Mouse (Mus musculus): ENCODE data around the gene Siae. TPM values are rescaled to one million over a fixed set of nuclear protein-coding genes. Genes with fewer than 3 reads are reported as not detected.

Gene Siae
- polyA plus RNA-seq, 1 experiment from 2014 or later, result 11.5 TPM

DNA sequence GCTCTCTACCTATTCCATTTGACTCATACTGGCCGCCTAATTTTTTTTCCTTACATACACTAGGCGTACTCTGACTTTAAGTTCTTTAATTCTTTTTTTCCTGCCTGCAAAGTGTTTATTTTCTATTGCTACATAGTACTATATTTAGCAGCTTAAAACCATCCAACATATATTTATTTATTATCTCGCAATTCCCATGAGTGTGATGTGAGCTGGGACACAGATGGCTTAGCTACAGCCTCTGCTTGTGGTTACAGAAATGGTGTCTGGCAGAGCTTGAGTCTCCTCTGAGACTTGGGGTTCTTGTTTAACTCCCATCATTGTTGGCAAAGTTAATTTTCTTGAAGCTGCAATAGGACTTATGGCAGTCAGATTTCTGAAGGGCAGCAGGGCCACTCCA, 83.2 kb downstream of the Siae start:
- 88% methylated on average over 3 of the region's 3 CpGs for WGBS
- no peaks in the 10 kb centered on the region for H3K4me1 ChIP-seq
- H3K27ac ChIP-seq, result no peak overlapping the region
- H3K27me3 ChIP-seq (replicated peaks), result no peaks in the 10 kb centered on the region
- no peaks in the 10 kb centered on the region for H3K9me3 ChIP-seq
- no peak overlapping the region for H3K9ac ChIP-seq
- no peak for ATAC-seq (replicated peaks)
- no peak overlapping the region for H3K4me3 ChIP-seq
- no peaks in the 10 kb centered on the region for H3K36me3 ChIP-seq (replicated peaks)
- H3K4me2 ChIP-seq, result no peak overlapping the region

DNA sequence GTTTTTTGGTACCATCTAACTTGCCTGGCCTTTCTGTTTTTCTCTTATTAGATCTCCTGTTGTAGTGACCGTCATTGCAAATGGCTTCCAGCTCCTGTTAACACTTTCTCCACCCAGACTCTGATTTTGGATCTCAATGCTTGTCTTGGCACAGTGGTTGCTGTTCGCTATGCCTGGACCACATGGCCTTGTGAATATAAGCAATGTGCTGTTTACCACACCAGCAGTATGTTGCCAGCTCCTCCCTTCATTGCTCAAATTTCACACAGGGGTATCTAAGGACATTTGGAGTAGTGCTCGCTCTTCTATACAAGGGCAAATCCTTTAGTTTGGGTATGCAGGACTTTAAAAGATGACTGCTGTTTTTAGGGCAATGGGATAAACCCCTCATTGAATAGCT, 90.7 kb downstream of the Siae start:
- H3K4me1 ChIP-seq, result no peaks in the 10 kb centered on the region
- peaks cover 31% of the 10 kb centered on the region for H3K36me3 ChIP-seq (replicated peaks)
- no peak overlapping the region for H3K4me3 ChIP-seq
- H3K9ac ChIP-seq, result no peak overlapping the region
- H3K9me3 ChIP-seq, result no peaks in the 10 kb centered on the region
- no peak overlapping the region for H3K4me2 ChIP-seq
- 80% methylated on average over 3 of the region's 3 CpGs for WGBS
- no peak for ATAC-seq (replicated peaks)
- no peak overlapping the region for H3K27ac ChIP-seq
- no peaks in the 10 kb centered on the region for H3K27me3 ChIP-seq (replicated peaks)

GRCm38 (mm10) chr9:37650639-37651038, 95.1 kb downstream of the Siae start:
- Histone ChIP-seq H3K4me2 (no peak overlapping the region), H3K4me1 (no peaks in the 10 kb centered on the region), H3K9ac (no peak overlapping the region), H3K27me3 (replicated peaks) (no peaks in the 10 kb centered on the region), H3K36me3 (replicated peaks) (peaks cover 34% of the 10 kb centered on the region), H3K4me3 (no peak overlapping the region), H3K27ac (no peak overlapping the region), H3K9me3 (no peaks in the 10 kb centered on the region)
- WGBS, result 96% methylated on average over 5 of the region's 5 CpGs
- no peak for ATAC-seq (replicated peaks)

DNA sequence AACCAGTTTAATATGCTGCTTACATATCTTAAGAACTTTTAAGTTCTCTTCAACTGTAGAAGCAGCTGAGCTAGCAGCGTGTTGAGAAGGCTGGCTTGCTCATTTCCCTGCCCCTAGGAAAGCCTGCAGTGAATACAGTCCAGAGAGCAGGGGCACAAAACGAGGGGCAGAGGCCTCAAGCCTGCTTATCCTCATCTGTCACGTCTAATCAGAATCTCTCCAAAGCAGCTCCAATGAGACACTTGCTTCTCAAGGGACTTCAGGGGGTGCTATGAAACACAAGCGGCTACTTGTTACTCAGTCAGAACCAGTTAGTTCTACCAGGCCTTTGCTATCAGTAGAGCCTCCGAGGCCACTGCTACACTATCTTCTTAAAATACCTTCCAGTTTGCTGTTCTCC, 98.3 kb downstream of the Siae start:
- H3K9ac ChIP-seq, result no peak overlapping the region
- no peaks in the 10 kb centered on the region for H3K27me3 ChIP-seq (replicated peaks)
- H3K4me3 ChIP-seq, result no peak overlapping the region
- no peaks in the 10 kb centered on the region for H3K9me3 ChIP-seq
- H3K4me1 ChIP-seq, result peaks cover 14% of the 10 kb centered on the region
- no peak overlapping the region for H3K4me2 ChIP-seq
- H3K36me3 ChIP-seq (replicated peaks), result peaks cover 27% of the 10 kb centered on the region
- WGBS, result 83% methylated on average over 5 of the region's 5 CpGs
- no peak overlapping the region for H3K27ac ChIP-seq
- ATAC-seq (replicated peaks), result no peak

DNA sequence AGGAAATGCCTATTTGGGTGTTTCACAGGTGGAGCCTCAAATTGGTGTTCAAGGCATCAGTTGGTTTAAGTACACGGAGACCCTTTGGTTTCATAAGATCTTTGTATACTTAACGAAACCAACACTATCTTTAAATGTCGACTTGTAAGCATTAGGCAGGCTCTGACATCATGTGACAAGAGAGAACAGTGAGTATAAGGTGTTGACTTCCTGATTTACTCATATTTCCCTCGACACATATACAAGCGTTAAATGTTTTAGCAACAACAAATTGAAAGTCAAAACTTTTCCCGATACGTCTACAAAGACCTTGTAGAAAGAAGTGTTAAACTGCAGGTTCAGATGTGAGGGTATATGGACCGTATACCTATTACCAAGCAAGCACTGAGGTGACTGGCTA, 100.5 kb downstream of the Siae start:
- ATAC-seq (replicated peaks), result no peak

GRCm38 (mm10) chr9:37656439-37656881, 101.0 kb downstream of the Siae start:
- Histone ChIP-seq H3K9me3 (no peaks in the 10 kb centered on the region), H3K9ac (peak overlapping the region; percentile 58), H3K27ac (no peak overlapping the region), H3K27me3 (replicated peaks) (no peaks in the 10 kb centered on the region), H3K36me3 (replicated peaks) (0 out of 2 replicates have a peak, but pooled peaks cover 3% of the 10 kb centered on the region), H3K4me2 (peak overlapping the region; percentile 78), H3K4me3 (peak overlapping the region; percentile 56), H3K4me1 (peaks cover 14% of the 10 kb centered on the region)
- WGBS, result 2% methylated on average over 10 of the region's 10 CpGs
- ATAC-seq (replicated peaks), result no peak; the same call in 1 of the 2 replicates

More for the DNA sequence above, 100.5 kb downstream of the Siae start:
- H3K9ac ChIP-seq, result no peak overlapping the region
- H3K9me3 ChIP-seq, result no peaks in the 10 kb centered on the region
- H3K27ac ChIP-seq, result no peak overlapping the region
- no peaks in the 10 kb centered on the region for H3K27me3 ChIP-seq (replicated peaks)
- H3K4me2 ChIP-seq, result peak overlapping the region; percentile 78
- H3K4me3 ChIP-seq, result peak overlapping the region; percentile 56
- H3K36me3 ChIP-seq (replicated peaks), result peaks cover 8% of the 10 kb centered on the region; the same call in 1 of the 2 replicates
- H3K4me1 ChIP-seq, result peaks cover 14% of the 10 kb centered on the region
- WGBS, result 74% methylated on average over 8 of the region's 8 CpGs

DNA sequence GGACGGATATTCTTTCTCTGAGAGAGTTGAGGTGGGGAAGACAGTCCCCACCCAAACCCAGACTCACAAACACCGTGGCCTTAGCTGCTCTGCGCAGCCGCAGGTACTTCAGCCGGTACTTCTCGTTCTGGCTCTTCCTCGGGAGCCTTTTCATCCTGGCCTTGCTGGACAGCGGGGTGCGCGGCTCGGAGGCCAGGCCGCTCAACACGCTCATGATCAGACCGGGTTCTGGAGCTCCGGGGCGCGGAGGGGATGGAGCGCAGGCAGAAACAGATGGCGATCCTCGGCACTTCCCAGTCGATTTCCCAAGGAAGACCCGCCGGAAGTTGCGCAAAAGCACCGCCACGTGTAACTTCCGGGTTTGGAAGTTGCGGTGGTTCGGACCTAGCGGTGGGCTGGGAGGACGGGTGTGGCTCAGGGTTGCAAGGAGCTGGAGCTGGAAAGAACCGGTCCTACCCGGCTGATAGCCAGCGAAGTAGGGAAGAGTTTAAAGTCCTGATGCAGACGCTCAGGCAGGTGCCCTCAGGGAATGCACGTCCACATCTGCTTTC, 101.5 kb downstream of the Siae start, which contains the start of gene Tbrg1:
TSS of gene Tbrg1 (minus strand) at position 382 of the 551 bp plus-strand sequence.
- H3K9ac ChIP-seq, result peak within 1 kb of the TSS; percentile 58
- peak; percentile 96 for ATAC-seq (replicated peaks)
- H3K27ac ChIP-seq, result peak within 1 kb of the TSS; percentile 61
- H3K27me3 ChIP-seq (replicated peaks), result no peaks in the 10 kb centered on the region
- H3K36me3 ChIP-seq (replicated peaks), result 0 out of 2 replicates have a peak, but pooled peaks cover 3% of the 10 kb centered on the region
- H3K4me1 ChIP-seq, result peaks cover 14% of the 10 kb centered on the region
- H3K4me2 ChIP-seq, result peak within 1 kb of the TSS; percentile 78
- H3K4me3 ChIP-seq, result peak within 1 kb of the TSS; percentile 56
- WGBS, result under 1% methylated on average over 36 of the region's 36 CpGs
- no peaks in the 10 kb centered on the region for H3K9me3 ChIP-seq

DNA sequence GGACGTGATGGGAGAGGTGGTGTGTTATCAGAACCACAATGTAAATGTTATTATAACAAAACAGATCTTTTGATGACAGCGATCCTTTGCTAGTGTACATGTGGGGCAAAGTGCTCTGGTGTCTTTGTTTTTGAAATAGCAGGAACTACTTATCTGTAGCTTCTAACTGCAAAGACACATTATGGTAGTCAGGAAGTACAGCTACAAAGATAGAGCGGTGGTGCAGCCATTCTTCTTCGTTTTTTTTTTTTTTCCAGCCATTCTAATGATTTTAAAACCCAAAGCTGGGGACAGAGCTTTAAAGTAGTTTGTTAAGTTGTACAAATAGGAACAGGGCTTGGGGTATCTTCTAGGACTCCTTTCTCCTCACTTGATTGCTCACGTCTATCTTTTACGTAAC, 103.9 kb downstream of the Siae start:
- 90% methylated on average over 6 of the region's 6 CpGs for WGBS

GRCm38 (mm10) chr9:37663210-37663609, 107.7 kb downstream of the Siae start:
- Histone ChIP-seq H3K27ac (no peak overlapping the region), H3K9ac (no peak overlapping the region), H3K9me3 (no peaks in the 10 kb centered on the region), H3K36me3 (replicated peaks) (no peaks in the 10 kb centered on the region), H3K4me1 (no peaks in the 10 kb centered on the region), H3K4me3 (no peak overlapping the region), H3K27me3 (replicated peaks) (no peaks in the 10 kb centered on the region), H3K4me2 (no peak overlapping the region)
- 83% methylated on average over 1 of the region's 1 CpGs for WGBS
- ATAC-seq (replicated peaks), result no peak

More for the DNA sequence above, 103.9 kb downstream of the Siae start:
- Histone ChIP-seq H3K9me3 (no peaks in the 10 kb centered on the region), H3K4me2 (no peak overlapping the region), H3K27me3 (replicated peaks) (no peaks in the 10 kb centered on the region), H3K9ac (no peak overlapping the region), H3K4me1 (peaks cover 14% of the 10 kb centered on the region), H3K27ac (no peak overlapping the region), H3K4me3 (no peak overlapping the region), H3K36me3 (replicated peaks) (no peaks in the 10 kb centered on the region)
- no peak for ATAC-seq (replicated peaks)

DNA sequence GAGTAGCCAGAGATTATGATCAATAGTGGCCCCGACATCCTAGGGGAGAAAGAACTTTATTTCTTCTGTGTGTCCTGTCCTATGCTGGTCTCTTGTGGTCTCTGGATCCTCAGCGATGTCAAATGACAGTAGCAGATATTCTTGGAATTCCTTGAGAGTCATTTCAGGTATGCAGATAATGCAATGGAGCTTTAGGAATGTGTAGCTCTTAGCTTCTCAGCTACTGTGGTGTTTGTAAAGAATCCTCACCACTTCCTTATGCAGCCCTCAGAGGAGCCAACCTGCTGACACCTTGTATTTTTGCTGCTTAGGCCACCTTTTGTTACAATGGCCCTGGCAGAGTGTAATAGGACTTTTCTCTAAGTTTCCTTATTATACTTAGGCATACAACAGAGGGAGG, 109.1 kb downstream of the Siae start:
- Histone ChIP-seq H3K36me3 (replicated peaks) (no peaks in the 10 kb centered on the region), H3K27me3 (replicated peaks) (no peaks in the 10 kb centered on the region), H3K4me3 (no peak overlapping the region), H3K27ac (no peak overlapping the region), H3K9me3 (no peaks in the 10 kb centered on the region), H3K4me2 (no peak overlapping the region), H3K4me1 (no peaks in the 10 kb centered on the region), H3K9ac (no peak overlapping the region)
- 85% methylated on average over 2 of the region's 2 CpGs for WGBS
- ATAC-seq (replicated peaks), result no peak

DNA sequence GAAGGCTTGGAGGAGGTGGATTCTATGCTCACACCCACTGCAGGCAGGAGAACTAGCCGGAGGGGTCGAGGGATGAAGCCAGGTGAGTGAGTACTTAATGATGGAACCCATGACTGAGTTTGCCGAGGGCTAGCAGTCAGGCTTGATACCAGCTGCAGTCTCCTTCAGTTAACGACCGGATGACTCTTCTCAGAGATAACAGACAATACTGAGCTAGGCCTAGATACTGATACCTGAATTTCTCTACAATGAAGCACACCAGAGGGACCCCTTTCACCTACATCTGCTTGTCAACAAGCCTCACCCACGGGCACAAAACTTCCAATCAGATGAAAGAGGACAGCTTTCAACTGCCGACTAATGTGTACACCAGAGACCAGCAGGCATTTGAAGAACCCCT, 110.5 kb downstream of the Siae start:
- Histone ChIP-seq H3K27ac (no peak overlapping the region), H3K9me3 (no peaks in the 10 kb centered on the region), H3K4me2 (no peak overlapping the region), H3K4me3 (no peak overlapping the region), H3K4me1 (no peaks in the 10 kb centered on the region), H3K36me3 (replicated peaks) (no peaks in the 10 kb centered on the region), H3K9ac (no peak overlapping the region), H3K27me3 (replicated peaks) (no peaks in the 10 kb centered on the region)
- WGBS, result 79% methylated on average over 7 of the region's 7 CpGs
- no peak for ATAC-seq (replicated peaks)

DNA sequence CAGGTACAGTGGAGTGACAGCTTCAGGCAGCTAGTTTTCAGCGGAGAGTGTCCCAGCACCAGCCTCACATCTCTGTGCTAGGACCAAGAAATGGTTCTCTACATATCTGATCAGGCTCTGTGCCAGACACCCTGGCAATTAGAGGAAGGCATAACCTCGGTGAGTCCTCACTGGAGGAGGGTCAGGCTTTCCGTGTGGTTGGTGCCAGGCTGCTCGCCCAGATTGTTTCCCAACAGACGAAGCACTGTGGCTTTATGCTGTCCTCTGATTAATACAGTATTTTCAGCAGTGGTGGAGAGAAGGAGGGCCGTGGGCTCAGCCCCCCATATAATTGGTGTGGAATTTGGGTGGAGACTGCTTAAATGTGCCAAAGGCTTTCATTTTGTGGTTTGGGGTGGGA, 113.6 kb downstream of the Siae start, which contains the start of gene Panx3:
TSS of gene Panx3 (minus strand) at position 121 of the 400 bp plus-strand sequence.
- no peak within 1 kb of the TSS for H3K27ac ChIP-seq
- H3K9me3 ChIP-seq, result no peaks in the 10 kb centered on the region
- H3K27me3 ChIP-seq (replicated peaks), result no peaks in the 10 kb centered on the region
- H3K4me1 ChIP-seq, result no peaks in the 10 kb centered on the region
- WGBS, result 71% methylated on average over 6 of the region's 6 CpGs
- ATAC-seq (replicated peaks), result no peak
- no peaks in the 10 kb centered on the region for H3K36me3 ChIP-seq (replicated peaks)
- no peak within 1 kb of the TSS for H3K9ac ChIP-seq
- no peak within 1 kb of the TSS for H3K4me2 ChIP-seq
- no peak within 1 kb of the TSS for H3K4me3 ChIP-seq

DNA sequence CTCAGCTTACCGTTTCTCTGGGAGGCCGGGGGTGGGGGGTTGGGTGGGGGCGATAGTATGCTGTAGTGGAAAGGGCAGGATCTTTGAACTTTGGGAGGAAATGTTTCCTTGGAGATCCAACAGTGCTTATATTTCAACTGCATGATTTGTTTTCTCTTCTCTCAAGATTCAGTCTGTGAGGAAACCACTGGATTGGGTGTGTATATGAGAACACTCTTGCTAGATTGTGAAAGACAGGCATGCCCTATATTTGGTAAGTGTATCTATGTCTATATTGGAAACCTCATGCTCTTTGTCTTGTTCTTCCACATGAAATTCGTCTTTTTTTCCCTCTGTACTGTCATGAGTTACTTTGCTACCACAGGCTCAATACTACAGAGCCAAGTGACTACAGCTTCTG, 114.2 kb downstream of the Siae start:
- WGBS, result 77% methylated on average over 4 of the region's 4 CpGs
- no peaks in the 10 kb centered on the region for H3K27me3 ChIP-seq (replicated peaks)
- no peaks in the 10 kb centered on the region for H3K36me3 ChIP-seq (replicated peaks)
- ATAC-seq (replicated peaks), result no peak
- no peak overlapping the region for H3K4me3 ChIP-seq
- H3K27ac ChIP-seq, result no peak overlapping the region
- H3K4me1 ChIP-seq, result no peaks in the 10 kb centered on the region
- no peaks in the 10 kb centered on the region for H3K9me3 ChIP-seq
- H3K9ac ChIP-seq, result no peak overlapping the region
- no peak overlapping the region for H3K4me2 ChIP-seq
